Mouse (Mus musculus): Measurements from ENCODE around the gene Ly6g6e.

Ly6g6e gene

GRCm38 (mm10) chr17:35048932-35049440, 27.7 kb upstream of the Ly6g6e start:
- in situ Hi-C loops (cut with MboI; ENCODE audit: unreplicated experiment in 2 of 2) = no loop called here

DNA sequence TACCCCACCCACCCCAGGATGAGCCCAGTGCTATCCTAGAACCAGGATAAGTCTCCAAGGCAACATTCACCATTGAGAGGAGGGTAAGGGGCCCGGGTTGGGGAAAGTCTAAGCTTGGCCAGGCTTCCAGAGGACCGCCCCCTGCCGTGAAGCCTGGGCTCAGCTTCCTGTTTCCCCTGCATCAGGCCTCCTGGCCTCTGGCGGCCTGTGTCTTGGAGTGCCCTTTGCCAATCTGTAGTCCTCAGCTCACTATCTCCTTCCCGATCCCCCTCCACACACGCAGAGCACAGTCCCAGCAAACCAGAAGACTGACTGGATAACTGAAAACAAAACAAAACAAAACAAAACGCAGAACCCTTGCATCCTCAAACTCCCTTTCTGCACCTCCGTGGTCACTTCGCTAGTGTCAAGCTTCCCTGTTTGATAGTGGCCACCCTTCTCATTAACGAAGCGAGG, 27.1 kb upstream of the Ly6g6e start, which contains the start of gene Clic1:
TSS of gene Clic1 (plus strand) at position 406 of the 456 bp plus-strand sequence.
- in situ Hi-C loops (cut with MboI; ENCODE audit: unreplicated experiment in 2 of 2) = no loop called here

DNA sequence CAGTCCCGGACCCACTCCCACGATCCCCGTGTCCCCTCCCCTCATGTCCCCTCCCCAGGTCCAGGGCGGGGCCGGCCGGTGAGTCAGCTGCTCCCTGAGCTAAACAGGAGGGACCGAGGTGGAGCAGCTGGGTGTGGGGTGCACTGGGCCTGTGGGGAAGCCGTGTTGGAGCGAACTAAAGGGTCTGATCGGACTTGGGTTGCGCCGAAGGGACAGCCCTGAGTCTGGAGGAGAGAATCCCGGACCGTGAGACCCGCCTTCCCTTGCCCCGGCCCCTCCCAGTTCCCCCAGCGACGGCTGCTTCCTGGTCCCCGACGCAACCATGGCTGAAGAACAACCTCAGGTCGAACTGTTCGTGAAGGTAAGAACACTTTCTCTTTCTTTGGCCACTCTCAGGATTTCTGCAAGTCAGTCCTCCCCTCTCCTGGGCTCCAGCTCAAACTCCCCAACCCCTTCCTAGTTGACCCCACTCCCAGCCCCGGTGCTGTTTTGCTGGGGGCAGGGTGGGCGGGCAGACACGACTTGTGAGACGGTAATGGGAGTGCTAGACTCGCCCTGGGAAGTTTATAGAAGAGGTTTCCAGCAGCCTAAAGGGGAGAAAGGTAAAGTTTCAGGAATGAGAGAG, 26.5 kb upstream of the Ly6g6e start:
- in situ Hi-C loops (cut with MboI; ENCODE audit: unreplicated experiment in 2 of 2) = no loop called here

DNA sequence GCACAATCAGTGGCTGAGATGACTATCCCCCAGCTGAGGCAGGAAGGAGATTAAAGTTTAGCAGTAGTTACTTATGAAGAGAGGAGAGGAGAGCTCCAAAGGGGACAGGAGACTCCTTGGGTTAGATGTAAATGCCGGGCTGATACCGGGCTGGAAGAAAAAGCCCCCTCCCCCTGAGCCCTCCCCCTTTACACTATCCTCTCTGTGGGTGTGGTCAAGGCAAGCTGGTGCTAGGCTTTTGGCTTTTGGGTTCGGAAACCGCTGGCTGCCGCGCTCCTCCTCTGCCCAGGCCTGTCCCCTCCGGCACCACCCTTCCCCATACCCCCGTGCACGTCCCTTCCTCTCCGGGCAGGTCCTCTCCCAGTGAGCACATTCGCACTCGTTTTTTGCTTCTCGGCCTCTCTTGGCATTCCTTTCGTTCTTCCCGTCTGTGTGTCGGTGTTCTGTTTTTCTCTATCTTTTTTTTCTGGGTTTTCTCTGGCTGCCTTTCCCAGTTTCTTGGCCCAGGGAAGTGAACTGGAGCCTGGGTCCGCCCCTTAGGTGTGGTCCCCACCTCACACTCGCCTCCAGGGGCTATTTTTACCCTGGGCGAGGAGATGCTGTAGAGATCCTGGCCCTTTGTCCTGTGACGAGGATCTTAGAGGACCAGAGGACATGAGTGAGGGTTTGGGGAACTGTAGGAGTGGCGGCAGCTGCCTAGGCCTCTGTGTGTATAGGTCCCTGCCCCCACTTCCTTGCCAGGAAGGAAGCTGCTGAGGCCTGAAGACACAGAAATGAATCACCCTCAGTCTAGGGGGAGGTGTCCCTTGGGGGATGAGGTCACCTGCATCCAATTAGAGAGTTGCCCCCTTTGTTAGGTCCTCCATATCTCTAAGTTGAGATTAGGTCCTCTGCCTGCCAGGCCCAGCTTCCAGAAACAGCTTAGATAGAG, 25.3 kb upstream of the Ly6g6e start:
- in situ Hi-C loops (cut with MboI; ENCODE audit: unreplicated experiment in 2 of 2) = no loop called here

DNA sequence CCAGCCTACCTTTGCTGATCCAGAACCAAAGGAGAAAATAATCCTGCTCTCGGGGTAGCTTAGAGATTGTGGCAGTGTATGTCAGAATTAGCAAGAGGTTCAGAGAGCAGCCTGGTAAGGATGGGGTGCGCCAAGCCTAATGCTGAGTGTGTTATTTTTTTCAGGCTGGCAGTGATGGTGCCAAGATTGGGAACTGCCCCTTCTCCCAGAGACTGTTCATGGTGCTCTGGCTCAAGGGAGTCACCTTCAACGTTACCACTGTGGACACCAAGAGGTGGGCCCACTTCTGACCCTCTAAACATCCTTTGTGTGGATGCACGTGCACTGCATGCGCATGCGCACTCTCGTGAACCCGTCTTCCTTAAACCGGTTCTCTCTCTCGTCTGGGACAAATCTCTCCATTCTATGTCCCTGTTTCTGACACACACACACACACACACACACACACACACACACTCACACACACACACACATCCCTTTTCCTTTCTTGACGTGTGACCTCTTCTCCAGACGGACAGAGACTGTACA, 24.4 kb upstream of the Ly6g6e start:
- in situ Hi-C loops (cut with MboI; ENCODE audit: unreplicated experiment in 2 of 2) = no loop called here

DNA sequence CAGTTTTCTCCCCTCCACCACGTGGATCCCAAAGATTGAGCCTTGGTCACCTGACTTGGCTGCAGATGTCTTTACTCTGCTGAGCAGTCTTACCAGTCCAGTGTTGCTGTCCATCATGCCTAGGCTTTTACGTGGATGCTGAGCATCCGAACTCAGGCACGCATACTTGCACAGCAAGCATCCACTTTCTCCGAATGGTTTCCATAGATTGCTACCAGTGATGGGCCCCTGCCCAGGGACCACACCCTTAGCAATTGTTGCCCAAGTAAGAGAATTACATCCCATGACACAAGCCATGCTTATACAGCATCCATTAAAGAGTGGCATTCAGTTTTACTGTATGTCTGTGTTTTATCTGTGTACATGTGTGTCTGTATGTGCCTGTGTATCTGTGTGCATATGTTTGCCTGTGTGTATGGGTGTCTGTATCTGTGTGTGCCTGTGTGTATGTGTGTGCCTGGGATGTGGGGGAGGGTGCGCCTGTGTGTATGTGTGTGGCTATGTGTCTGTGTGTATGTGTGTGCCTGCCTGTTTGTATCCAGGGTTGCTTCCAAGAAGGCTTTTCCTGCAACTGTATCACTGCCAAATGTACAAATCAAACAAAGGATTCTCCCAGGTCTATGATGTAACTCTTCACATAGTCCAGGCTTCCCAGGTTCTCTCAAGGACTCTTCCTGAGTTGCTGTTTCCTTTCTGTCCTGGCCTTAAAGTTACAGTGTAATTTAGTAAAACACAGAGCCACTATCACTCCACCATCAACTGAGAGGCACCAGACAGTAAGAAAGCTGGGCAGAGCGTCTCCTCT, 20.8 kb upstream of the Ly6g6e start:
- in situ Hi-C loops (cut with MboI; ENCODE audit: unreplicated experiment in 2 of 2) = loop anchor here in 1 of 2 experiments (5.0 kb wide), 1 partner anchor 34 kb away; no protein-coding TSS in a partner anchor

- in situ Hi-C loops (cut with MboI; ENCODE audit: unreplicated experiment in 2 of 2) = loop anchor here in 1 of 2 experiments (5.0 kb wide), 1 partner anchor 35 kb away; no protein-coding TSS in a partner anchor
These were observed 19.6 kb upstream of the Ly6g6e start for GRCm38 (mm10) chr17:35057090-35057489.

DNA sequence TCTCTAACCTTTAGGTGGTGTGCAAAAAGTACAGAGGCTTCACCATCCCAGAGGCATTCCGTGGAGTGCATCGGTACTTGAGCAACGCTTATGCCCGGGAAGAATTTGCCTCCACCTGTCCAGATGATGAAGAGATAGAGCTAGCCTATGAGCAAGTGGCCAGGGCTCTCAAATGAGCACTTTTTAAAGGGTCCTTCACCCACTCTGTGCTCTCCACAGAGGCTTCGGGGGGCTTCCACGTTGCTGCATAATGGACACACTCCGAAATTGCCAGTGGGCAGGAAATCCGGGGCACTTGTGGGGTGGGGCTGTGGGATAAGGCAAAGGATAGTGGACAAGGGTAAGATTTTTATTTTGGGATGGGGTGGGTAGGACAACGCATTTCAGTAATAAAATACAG, 18.4 kb upstream of the Ly6g6e start:
- in situ Hi-C loops (cut with MboI; ENCODE audit: unreplicated experiment in 2 of 2) = loop anchor here in 1 of 2 experiments (5.0 kb wide), 1 partner anchor 36 kb away; no protein-coding TSS in a partner anchor

DNA sequence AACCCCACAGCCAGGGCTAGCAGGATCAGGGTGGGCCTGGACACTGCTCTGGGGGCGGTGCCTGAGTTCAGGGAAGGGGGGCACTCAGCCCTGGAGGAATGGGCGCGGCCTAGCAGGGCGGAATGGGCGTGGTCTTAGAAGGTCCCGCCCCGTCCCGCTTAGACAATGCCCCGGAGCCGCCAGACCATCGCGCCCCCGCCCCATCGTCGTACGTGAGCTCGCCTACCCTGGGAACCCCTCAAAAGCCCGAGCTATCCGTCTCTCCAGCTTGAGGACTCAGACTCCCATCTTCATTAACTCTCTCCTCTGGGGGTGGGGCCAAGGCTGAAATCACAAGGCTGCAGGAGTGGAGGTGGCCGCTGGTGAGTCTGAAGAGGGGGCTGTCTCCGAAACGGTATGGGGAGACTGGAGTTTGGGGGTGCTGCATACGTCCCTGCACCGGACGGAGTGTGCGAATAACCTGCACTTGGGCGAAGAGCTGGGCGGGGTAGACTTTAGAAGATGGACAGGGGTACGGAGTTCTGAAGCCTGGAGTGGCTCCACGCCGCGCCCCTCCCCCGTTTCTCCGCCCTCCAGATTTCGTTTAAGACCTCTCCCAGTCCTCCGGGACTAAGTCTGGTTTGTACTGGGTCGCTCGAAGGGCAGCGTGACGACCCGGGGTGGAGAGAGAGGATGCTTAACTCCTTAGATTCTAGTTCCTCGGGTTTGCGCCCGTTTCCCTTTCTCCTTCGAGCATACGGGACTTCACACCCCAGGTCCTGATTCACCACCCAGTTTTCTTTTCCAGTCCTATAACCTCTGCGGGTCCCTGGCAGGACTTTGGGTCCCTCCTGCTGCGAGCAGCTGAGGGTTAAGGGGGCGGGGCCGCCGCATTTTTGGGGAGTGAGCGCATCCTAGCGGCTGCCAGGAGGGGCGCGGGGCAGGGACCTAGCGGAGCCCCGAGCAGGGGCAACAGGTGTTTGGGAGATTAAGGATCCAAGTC, 17.5 kb upstream of the Ly6g6e start, which contains the start of gene Ddah2:
TSS of gene Ddah2 (plus strand) at position 125 of the 982 bp plus-strand sequence.
- in situ Hi-C loops (cut with MboI; ENCODE audit: unreplicated experiment in 2 of 2) = loop anchor here in 1 of 2 experiments (5.0 kb wide), 1 partner anchor 37 kb away; no protein-coding TSS in a partner anchor

GRCm38 (mm10) chr17:35060071-35060470, 16.6 kb upstream of the Ly6g6e start:
- in situ Hi-C loops (cut with MboI; ENCODE audit: unreplicated experiment in 2 of 2) = loop anchor here (5.0 kb wide), 2 partner anchors 38 to 47 kb away; partner anchors contain the start of gene Ly6g5c (in 1 of the 2)

DNA sequence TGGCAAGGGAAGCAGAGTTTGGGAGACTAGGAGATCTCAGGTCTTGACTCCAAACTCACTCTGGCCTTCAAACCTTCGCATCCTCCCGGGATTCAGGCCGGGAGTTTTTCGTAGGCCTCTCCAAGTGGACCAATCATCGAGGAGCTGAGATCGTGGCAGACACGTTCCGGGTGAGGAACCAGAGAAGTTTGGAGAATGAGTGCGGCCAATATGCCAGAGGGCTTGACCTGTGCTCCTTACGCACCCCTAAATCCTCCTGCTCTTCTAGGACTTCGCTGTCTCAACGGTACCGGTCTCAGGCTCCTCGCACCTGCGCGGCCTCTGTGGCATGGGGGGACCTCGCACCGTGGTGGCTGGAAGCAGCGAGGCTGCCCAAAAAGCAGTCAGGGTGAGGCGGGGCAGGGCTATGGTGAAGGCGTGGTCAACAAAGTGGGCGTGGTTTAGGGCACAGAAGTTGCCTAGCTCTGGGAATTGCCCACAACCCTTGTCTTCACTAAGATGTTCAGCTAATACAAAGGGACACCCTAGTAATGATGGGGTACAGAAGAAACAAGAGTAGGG, 15.9 kb upstream of the Ly6g6e start:
- in situ Hi-C loops (cut with MboI; ENCODE audit: unreplicated experiment in 2 of 2) = loop anchor here (5.0 kb wide), 2 partner anchors 39 to 46 kb away; partner anchors contain the start of gene Ly6g5c (in 1 of the 2)

DNA sequence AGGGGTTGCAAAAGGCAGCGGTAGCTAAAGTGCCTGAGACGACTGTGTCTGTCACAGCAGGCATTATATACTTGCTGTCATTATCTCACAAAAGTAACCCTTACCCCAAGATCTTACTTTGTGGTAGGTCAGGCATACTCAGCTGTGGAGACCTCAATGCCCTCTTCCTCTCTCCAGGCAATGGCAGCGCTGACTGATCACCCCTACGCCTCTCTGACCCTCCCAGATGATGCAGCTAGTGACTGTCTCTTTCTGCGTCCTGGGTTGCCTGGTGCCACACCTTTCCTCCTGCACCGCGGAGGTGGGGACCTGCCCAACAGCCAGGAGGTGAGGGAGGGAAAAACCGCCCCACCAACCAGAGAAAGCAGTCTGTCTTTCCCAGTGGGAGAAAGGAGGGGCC, 15.4 kb upstream of the Ly6g6e start:
- in situ Hi-C loops (cut with MboI; ENCODE audit: unreplicated experiment in 2 of 2) = loop anchor here (5.0 kb wide), 2 partner anchors 39 to 46 kb away; partner anchors contain the start of gene Ly6g5c (in 1 of the 2)

DNA sequence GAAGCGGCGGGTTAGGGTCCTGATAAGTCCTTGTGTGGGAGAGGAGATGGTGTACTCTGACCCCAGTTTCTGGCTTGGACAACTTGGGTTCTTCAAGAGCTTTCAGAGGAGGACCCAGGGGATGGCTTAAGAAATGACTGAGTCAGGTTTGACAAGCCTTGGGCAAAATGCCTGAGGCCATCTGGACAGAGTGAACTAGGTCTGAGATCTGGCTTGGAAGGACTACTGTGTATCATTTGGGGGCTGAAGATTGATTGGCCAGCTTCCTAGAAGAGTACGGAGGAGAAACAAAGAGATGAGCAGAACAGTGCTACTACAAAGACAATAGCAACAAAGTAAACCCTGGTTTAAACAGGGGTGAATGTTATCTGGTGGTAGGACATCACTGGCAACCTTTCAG, 13.2 kb upstream of the Ly6g6e start:
- in situ Hi-C loops (cut with MboI; ENCODE audit: unreplicated experiment in 2 of 2) = loop anchor here (5.0 kb wide), 2 partner anchors 41 to 44 kb away; partner anchors contain the start of gene Ly6g5c (in 1 of the 2)

GRCm38 (mm10) chr17:35064378-35064877, 12.3 kb upstream of the Ly6g6e start:
- in situ Hi-C loops (cut with MboI; ENCODE audit: unreplicated experiment in 2 of 2) = loop anchor here (5.0 kb wide), 2 partner anchors 42 to 43 kb away; partner anchors contain the start of gene Ly6g5c (in 1 of the 2)

- in situ Hi-C loops (cut with MboI; ENCODE audit: unreplicated experiment in 2 of 2) = loop anchor here (5.0 kb wide), 3 partner anchors 42 to 47 kb away; partner anchors contain the start of gene Ly6g5c (in 1 of the 2)
These were observed 11.5 kb upstream of the Ly6g6e start, which contains the start of gene Ly6g6c for GRCm38 (mm10) chr17:35064951-35065947. Ly6g6c (plus strand) TSS chr17:35065388.

DNA sequence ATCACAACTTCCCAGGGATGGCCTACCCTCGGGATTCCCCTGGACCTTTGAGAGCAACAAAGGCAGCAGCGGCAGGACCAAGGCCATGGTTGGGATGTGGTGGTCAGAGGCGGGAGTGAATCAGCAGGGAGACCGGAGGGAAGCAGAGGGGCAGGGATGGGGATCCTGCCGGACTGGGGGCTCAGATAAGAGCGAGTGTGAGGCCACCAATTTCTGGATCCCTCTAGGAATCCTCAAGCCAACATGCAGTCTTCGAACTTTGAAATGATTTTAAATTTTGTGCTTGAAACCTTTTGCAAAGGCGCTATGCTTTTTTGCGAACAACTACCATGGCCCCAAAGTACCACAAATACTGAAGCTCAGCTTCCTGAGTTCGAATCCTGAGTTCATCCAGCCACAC, 10.6 kb upstream of the Ly6g6e start, which contains the start of gene Mpig6b:
TSS of gene Mpig6b (minus strand) at position 101 of the 400 bp plus-strand sequence.
- in situ Hi-C loops (cut with MboI; ENCODE audit: unreplicated experiment in 2 of 2) = loop anchor here in 1 of 2 experiments (5.0 kb wide), 1 partner anchor 46 kb away; no protein-coding TSS in a partner anchor

All from v-Abl transformed pro-B cells (cell line).